ENCODE assay signal across 12 mouse cellular contexts in the genomic region with DNA sequence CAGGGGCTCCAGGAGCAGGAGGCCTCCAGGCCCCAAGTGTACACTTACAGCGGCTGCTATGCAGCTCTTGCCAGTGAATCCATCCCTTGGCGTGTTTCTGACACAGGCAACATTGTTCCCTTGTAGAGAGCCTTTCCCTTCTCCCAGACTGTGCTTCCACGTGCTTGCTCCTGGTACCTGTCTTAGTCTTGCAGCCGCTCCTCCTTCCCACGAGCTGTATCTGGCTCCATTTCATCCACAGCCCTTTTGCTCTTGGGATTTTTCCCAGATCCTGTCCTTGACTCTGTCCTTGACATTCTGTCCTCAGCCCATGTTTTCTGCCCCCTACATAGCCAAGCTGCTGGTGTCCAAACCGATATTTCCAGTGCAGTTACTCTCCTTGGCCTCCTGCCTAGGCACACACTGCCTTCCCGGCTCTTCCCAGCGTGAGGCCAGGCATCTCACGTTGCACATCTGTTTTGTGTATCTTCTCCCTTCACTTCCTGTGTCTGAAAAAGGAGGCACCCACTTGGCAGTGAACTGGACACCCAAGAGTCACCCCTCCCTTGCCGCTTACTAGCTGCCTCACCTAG. TPM values are rescaled to one million over a fixed set of nuclear protein-coding genes. Genes with fewer than 3 reads are reported as not detected.
DNase-seq lines count a peak whose midpoint lies in the region; ATAC-seq and TF ChIP-seq lines count a peak whose summit lies in the region.
"Had no signal": no experiment of that assay in that cellular context is flagged by ENCODE, and none has a peak within 500 bp of the region (broad histone marks: within the 10 kb centered on the region; RNA-seq: fewer than 3 reads in every experiment).

No protein-coding gene starts in this region.

- no peaks in the 10 kb centered on the region for H3K36me3 ChIP-seq in hindbrain, postnatal 0 days (ENCODE audit: insufficient read depth, low read length)
- H3K36me3 ChIP-seq in hindbrain, embryonic 11.5 days (ENCODE audit: control insufficient read depth, insufficient read depth, low read length): no peaks in the 10 kb centered on the region
- no peaks in the 10 kb centered on the region for H3K36me3 ChIP-seq in thymus, adult 2 months (ENCODE audit: control insufficient read depth, insufficient read depth, low read length)
- H3K36me3 ChIP-seq: limb, embryonic 10.5 days had no signal

- TF ChIP-seq POLR2A in thymus, adult 2 months (IDR thresholded peaks at IDR 0.05; ENCODE audit: control insufficient read depth, extremely low read depth, insufficient read depth, low read length, poor library complexity): no peak

- no peaks in the 10 kb centered on the region for H3K9me3 ChIP-seq in hindbrain, postnatal 0 days (ENCODE audit: low read length)
- no peaks in the 10 kb centered on the region for H3K9me3 ChIP-seq in hindbrain, embryonic 11.5 days (ENCODE audit: control insufficient read depth, low read length)
- H3K9me3 ChIP-seq: limb, embryonic 10.5 days had no signal

- H3K4me3 ChIP-seq in hindbrain, postnatal 0 days (ENCODE audit: low read length): no peak overlapping the region
- no peak overlapping the region for H3K4me3 ChIP-seq in hindbrain, embryonic 11.5 days (ENCODE audit: low read depth, low read length)
- H3K4me3 ChIP-seq in thymus, adult 2 months (ENCODE audit: control insufficient read depth, insufficient read depth, low read length): no peak overlapping the region
- H3K4me3 ChIP-seq: limb, embryonic 10.5 days had no signal

- H3K27ac ChIP-seq in hindbrain, postnatal 0 days: peak overlapping the region; percentile 37; the same call in 1 of the 2 replicates
- no peak overlapping the region for H3K27ac ChIP-seq in hindbrain, embryonic 11.5 days (ENCODE audit: low read depth, low read length)
- no peak overlapping the region for H3K27ac ChIP-seq in thymus, adult 2 months (ENCODE audit: control insufficient read depth, insufficient read depth, low read length)
- H3K27ac ChIP-seq: limb, embryonic 10.5 days had no signal

- TF ChIP-seq CTCF in hindbrain, postnatal 0 days (IDR thresholded peaks at IDR 0.05; ENCODE audit: low read depth): no peak
- no peak for TF ChIP-seq CTCF in thymus, adult 2 months (IDR thresholded peaks at IDR 0.05; ENCODE audit: borderline replicate concordance, control insufficient read depth, extremely low read depth, insufficient read depth, low read length, poor library complexity)

- no peak for ATAC-seq in hindbrain, postnatal 0 days
- ATAC-seq in hindbrain, embryonic 11.5 days (ENCODE audit: low FRiP score): no peak

- H3K27me3 ChIP-seq in hindbrain, postnatal 0 days (ENCODE audit: insufficient read depth, low read length): no peaks in the 10 kb centered on the region
- no peaks in the 10 kb centered on the region for H3K27me3 ChIP-seq in hindbrain, embryonic 11.5 days (ENCODE audit: control insufficient read depth, insufficient read depth, low read length)
- no peaks in the 10 kb centered on the region for H3K27me3 ChIP-seq in thymus, adult 2 months (ENCODE audit: control insufficient read depth, insufficient read depth, low read length)
- H3K27me3 ChIP-seq: CH12.LX had no signal

- no peaks in the 10 kb centered on the region for H3K4me1 ChIP-seq in hindbrain, postnatal 0 days (ENCODE audit: insufficient read depth, low read length)
- H3K4me1 ChIP-seq in hindbrain, embryonic 11.5 days (replicated peaks; ENCODE audit: control insufficient read depth, insufficient read depth, low read length): no peaks in the 10 kb centered on the region
- H3K4me1 ChIP-seq in thymus, adult 2 months (replicated peaks; ENCODE audit: control insufficient read depth, insufficient read depth, low read length): 0 out of 2 replicates have a peak, but pooled peaks cover 2% of the 10 kb centered on the region

- H3K9ac ChIP-seq in hindbrain, postnatal 0 days (replicated peaks; ENCODE audit: low read length): no peak overlapping the region
- H3K9ac ChIP-seq in hindbrain, embryonic 11.5 days (ENCODE audit: low read depth, low read length): no peak overlapping the region

- H3K4me2 ChIP-seq in hindbrain, postnatal 0 days (ENCODE audit: low read depth, low read length): no peak overlapping the region
- H3K4me2 ChIP-seq in hindbrain, embryonic 11.5 days (replicated peaks; ENCODE audit: low read depth, low read length): no peak overlapping the region

- peak; percentile 4 for DNase-seq in hindbrain, postnatal 0 days (ENCODE audit: low spot score)
- DNase-seq in hindbrain, embryonic 11.5 days (ENCODE audit: low spot score): no peak
- DNase-seq in adrenal gland, postnatal 14 days: peak; percentile 56
- DNase-seq in gastrocnemius, postnatal 36 days: peak; percentile 46 to 68
- DNase-seq in heart, postnatal 10 days: peak; percentile 78 to 79
- no peak for DNase-seq in kidney, adult 11 months
- no peak for DNase-seq in thymus, adult 2 months
- DNase-seq in urinary bladder, adult 18-20 months (ENCODE audit: low spot score in 2 of 2): no peak
- DNase-seq: lung, adult 18-20 months had no signal

- 55% methylated on average over 10 of the region's 10 CpGs for WGBS in hindbrain, postnatal 0 days
- WGBS in hindbrain, embryonic 11.5 days: 70% methylated on average over 10 of the region's 10 CpGs
- WGBS in thymus, adult 2 months: 90% methylated on average over 10 of the region's 10 CpGs

- intact Hi-C loops in gastrocnemius, postnatal 36 days (cut with DNase I): no loop called here
- intact Hi-C loops in heart, postnatal 10 days (cut with DNase I): no loop called here

RNA-seq across cellular contexts. Expression of a gene that starts 34.8 kb away (rescaled TPM):
- total RNA-seq in hindbrain, postnatal 0 days (2014; rRNA removed): 5.8 and 7.4 TPM in 2 replicates
- polyA plus RNA-seq in hindbrain, postnatal 0 days (2015; fragmentation: Nextera tagmentation; extraction: Ambion mirVana): 13.3 and 13.5 TPM in 2 replicates
- polyA plus RNA-seq in hindbrain, embryonic 11.5 days (2014; fragmentation: Nextera tagmentation; extraction: Ambion mirVana): 22.3 and 22.5 TPM in 2 replicates
- 42.3 and 51.9 TPM in 2 replicates for total RNA-seq in adrenal gland, postnatal 14 days (2021)
- 100 to 1,000 TPM; 103 to 112 TPM for total RNA-seq in gastrocnemius, postnatal 36 days (2021)
- total RNA-seq in heart, postnatal 10 days (2021): 10 to 100 TPM; 46.7 to 47.4 TPM
- 2.3 and 2.9 TPM in 2 replicates for polyA plus RNA-seq in thymus, adult 2 months (2012; rRNA removed)
- total RNA-seq: monocyte, adult 5-6 weeks had no signal

RNA-seq across cellular contexts. Expression of a gene that starts 46.7 kb away (rescaled TPM):
- total RNA-seq in hindbrain, postnatal 0 days (2014; rRNA removed): 33.4 and 38.2 TPM in 2 replicates
- 23.8 and 26.0 TPM in 2 replicates for polyA plus RNA-seq in hindbrain, postnatal 0 days (2015; fragmentation: Nextera tagmentation; extraction: Ambion mirVana)
- polyA plus RNA-seq in hindbrain, embryonic 11.5 days (2014; fragmentation: Nextera tagmentation; extraction: Ambion mirVana): 1.9 and 2.1 TPM in 2 replicates
- 2.3 and 2.7 TPM in 2 replicates for total RNA-seq in adrenal gland, postnatal 14 days (2021)
- total RNA-seq in gastrocnemius, postnatal 36 days (2021): 1 to 10 TPM; 1.1 to 1.3 TPM
- total RNA-seq in heart, postnatal 10 days (2021): 1 to 10 TPM; 1.3 to 1.5 TPM
- 0.92 and 1.4 TPM in 2 replicates for polyA plus RNA-seq in thymus, adult 2 months (2012; rRNA removed)
- total RNA-seq: CH12.LX; monocyte, adult 5-6 weeks had no signal

Comparison
In these comparisons a context has a peak if more than half of its experiments do, and no peak if none do; other contexts are left out.
1. DNase-seq: peak in hindbrain, postnatal 0 days (single experiment), adrenal gland, postnatal 14 days (single experiment), gastrocnemius, postnatal 36 days (2 of 2) and heart, postnatal 10 days (2 of 2); none in hindbrain, embryonic 11.5 days (single experiment), kidney, adult 11 months (single experiment), thymus, adult 2 months (single experiment) and urinary bladder, adult 18-20 months (0 of 2).